Comparison of ENCODE assay signal across 17 mouse cellular contexts in genomic region chr1:162749607-162750006, GRCm38 (mm10).
"Had no signal": no experiment of that assay in that cellular context is flagged by ENCODE, and none has a peak within 500 bp of the region (broad histone marks: within the 10 kb centered on the region; RNA-seq: fewer than 3 reads in every experiment).

No protein-coding gene starts in this region.

- H3K9ac ChIP-seq: kidney, embryonic 15.5 days; liver, embryonic 13.5 days; midbrain, embryonic 15.5 days; neural tube, embryonic 13.5 days had no signal

- H3K4me1 ChIP-seq: kidney, embryonic 15.5 days; liver, embryonic 13.5 days; midbrain, embryonic 15.5 days; neural tube, embryonic 13.5 days had no signal

- H3K27me3 ChIP-seq: kidney, embryonic 15.5 days; liver, embryonic 13.5 days; midbrain, embryonic 15.5 days; neural tube, embryonic 13.5 days had no signal

- H3K9me3 ChIP-seq: kidney, embryonic 15.5 days; liver, embryonic 13.5 days; midbrain, embryonic 15.5 days; neural tube, embryonic 13.5 days had no signal

- ATAC-seq: midbrain, embryonic 15.5 days had no signal

- H3K27ac ChIP-seq: kidney, embryonic 15.5 days; left cerebral cortex, adult 2 months; liver, embryonic 13.5 days; midbrain, embryonic 15.5 days; neural tube, embryonic 13.5 days had no signal

- H3K4me2 ChIP-seq: kidney, embryonic 15.5 days; liver, embryonic 13.5 days; midbrain, embryonic 11.5 days; midbrain, embryonic 15.5 days; neural tube, embryonic 13.5 days had no signal

- H3K36me3 ChIP-seq: kidney, embryonic 15.5 days; liver, embryonic 13.5 days; midbrain, embryonic 15.5 days; neural tube, embryonic 13.5 days had no signal

- DNase-seq: kidney, adult 11 months; kidney, adult 8-10 months; kidney, postnatal 10 days; kidney, postnatal 36 days; liver, embryonic 13.5 days; lung, adult 2 months; lung, postnatal 14 days; lung, postnatal 4 days; retina, postnatal 1 day; thymus, adult 18-20 months; thymus, postnatal 36 days had no signal

- H3K4me3 ChIP-seq: kidney, embryonic 15.5 days; left cerebral cortex, adult 2 months; liver, embryonic 13.5 days; midbrain, embryonic 15.5 days; myocyte; neural tube, embryonic 13.5 days had no signal
